Mouse (Mus musculus) lung, adult 2 months (tissue): ENCODE measurements around the gene Sumo1. TPM values are rescaled to one million over a fixed set of nuclear protein-coding genes. Genes with fewer than 3 reads are reported as not detected.
A peak's percentile ranks its signal among the peaks of the same experiment; 100 is the strongest.

Source experiments
- DNase-seq: peaks from one replicate; pipeline ENCODE4 v3.0.0; 2022
- H3K4me1 ChIP-seq: fragments of 200-500 bp; 2 replicates; pipeline ENCODE4 v1.6.1; 2011; ENCODE audit warnings: low read length; ENCODE audit not compliant: control insufficient read depth, insufficient read depth
- H3K4me3 ChIP-seq: fragments of 200-500 bp; replicated peaks from 2 replicates; pipeline ENCODE3; 2011; ENCODE audit warnings: low read depth, mild to moderate bottlenecking, control low read depth, low read length; ENCODE audit errors: extremely low read depth
- CTCF ChIP-seq: fragments of 200-500 bp; IDR thresholded peaks from 2 replicates; pipeline ENCODE4 v1.5.1; 2011; ENCODE audit warnings: mild to moderate bottlenecking, low read length, control low read depth; ENCODE audit not compliant: insufficient read depth
- POLR2A ChIP-seq: fragments of 200-500 bp; IDR thresholded peaks from 2 replicates; pipeline ENCODE4 v1.6.1; 2011; ENCODE audit warnings: low read depth, mild to moderate bottlenecking, control low read depth, low read length, borderline replicate concordance; ENCODE audit errors: extremely low read depth
- WGBS: fragments of 180-500 bp; shearing (Covaris S2); methylation state at CpG from one replicate; pipeline ENCODE4 v1.1.7; 2018; 5-methylcytosine and 5-hydroxymethylcytosine counted together
- polyA plus RNA-seq: library from polyadenylated mRNA; depleted of rRNA; stranded (reverse); fragments of >200 nt; gene quantifications from 2 replicates; pipeline ENCODE4 v1.2.3, GENCODE M21; 2012

Sumo1 gene
- polyA plus RNA-seq, 1 experiment = 16.2 TPM

DNA sequence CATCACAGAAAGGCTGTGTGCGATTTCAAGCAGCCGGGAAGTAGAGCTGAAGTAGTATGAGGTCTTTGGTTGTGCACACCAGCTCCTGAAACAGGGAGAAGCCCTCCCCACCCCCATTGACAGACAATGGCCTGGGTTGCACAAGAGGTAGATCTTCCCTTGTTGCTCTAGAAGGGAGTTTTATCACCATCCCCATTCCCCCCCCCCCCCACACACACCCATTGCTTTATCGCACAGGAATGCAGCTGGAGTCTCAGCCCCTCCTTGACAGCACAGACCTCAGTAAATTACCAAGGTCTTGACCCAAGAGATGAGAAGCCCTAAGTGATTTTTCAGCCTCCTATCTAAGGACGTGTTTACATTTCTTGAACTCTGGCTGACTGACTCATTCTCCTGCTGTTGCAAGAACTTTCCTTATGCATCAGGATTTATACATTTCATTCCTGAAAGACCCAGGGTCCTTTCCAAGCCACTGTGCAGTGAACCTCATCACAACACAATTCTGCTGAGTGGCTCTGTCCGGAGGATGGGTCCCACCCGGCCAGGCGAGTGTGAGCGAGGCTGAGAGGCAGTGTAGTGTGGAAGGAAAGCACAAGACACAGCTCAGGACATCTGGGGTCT lies 90.4 kb downstream of the Sumo1 start:
- TF ChIP-seq CTCF (no peak), POLR2A (no peak)
- Histone ChIP-seq H3K4me3 (no peak overlapping the region), H3K4me1 (0 out of 2 replicates have a peak, but pooled peaks cover 2% of the 10 kb centered on the region)
- WGBS = 34% methylated on average over 8 of the region's 8 CpGs
- peak; percentile 17 for DNase-seq

DNA sequence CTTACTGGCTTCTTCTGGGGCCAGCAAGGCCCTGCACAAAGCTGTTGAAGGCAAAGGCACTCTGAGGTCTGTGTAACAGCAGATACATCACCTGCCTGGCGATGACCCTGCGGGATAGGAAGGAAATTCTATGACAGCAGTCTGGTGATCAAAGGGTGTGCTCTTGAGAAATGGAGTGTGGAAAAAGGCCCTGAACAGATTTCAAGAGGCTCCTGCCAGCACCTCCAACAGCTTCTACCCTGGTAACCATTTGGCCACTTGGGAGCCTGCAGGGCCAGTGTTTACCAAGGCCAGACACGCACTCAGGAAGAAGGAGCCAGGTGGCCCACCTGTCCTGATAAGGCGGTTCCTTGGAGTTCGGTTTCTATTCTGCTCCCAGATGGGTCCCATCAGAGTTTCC lies 91.3 kb downstream of the Sumo1 start:
- TF ChIP-seq CTCF = no peak
- TF ChIP-seq POLR2A = no peak
- WGBS = 34% methylated on average over 5 of the region's 5 CpGs
- no peak overlapping the region for H3K4me3 ChIP-seq
- peak; percentile 17 for DNase-seq
- H3K4me1 ChIP-seq = 0 out of 2 replicates have a peak, but pooled peaks cover 2% of the 10 kb centered on the region

DNA sequence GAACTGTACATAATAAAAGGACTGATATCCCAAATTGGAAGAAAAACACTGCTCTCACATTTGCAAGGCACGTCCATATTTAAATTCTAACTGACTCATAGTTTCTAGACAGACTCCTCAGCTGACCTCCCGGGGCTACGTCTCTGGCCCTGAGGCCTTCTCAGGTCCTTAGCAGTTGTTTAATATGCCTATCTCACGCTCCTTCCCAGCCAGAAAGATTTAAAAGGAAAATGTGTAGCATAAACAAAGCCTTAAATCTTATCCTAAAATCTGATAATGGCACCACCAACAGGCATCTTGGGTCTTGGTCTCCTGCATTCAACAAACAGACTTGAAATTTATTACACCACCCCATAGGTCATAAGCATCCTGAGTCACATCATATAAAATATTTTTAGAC lies 91.9 kb downstream of the Sumo1 start:
- Histone ChIP-seq H3K4me3 (no peak overlapping the region), H3K4me1 (0 out of 2 replicates have a peak, but pooled peaks cover 2% of the 10 kb centered on the region)
- WGBS = 61% methylated on average over 4 of the region's 4 CpGs
- DNase-seq = no peak
- TF ChIP-seq CTCF (no peak), POLR2A (no peak)

DNA sequence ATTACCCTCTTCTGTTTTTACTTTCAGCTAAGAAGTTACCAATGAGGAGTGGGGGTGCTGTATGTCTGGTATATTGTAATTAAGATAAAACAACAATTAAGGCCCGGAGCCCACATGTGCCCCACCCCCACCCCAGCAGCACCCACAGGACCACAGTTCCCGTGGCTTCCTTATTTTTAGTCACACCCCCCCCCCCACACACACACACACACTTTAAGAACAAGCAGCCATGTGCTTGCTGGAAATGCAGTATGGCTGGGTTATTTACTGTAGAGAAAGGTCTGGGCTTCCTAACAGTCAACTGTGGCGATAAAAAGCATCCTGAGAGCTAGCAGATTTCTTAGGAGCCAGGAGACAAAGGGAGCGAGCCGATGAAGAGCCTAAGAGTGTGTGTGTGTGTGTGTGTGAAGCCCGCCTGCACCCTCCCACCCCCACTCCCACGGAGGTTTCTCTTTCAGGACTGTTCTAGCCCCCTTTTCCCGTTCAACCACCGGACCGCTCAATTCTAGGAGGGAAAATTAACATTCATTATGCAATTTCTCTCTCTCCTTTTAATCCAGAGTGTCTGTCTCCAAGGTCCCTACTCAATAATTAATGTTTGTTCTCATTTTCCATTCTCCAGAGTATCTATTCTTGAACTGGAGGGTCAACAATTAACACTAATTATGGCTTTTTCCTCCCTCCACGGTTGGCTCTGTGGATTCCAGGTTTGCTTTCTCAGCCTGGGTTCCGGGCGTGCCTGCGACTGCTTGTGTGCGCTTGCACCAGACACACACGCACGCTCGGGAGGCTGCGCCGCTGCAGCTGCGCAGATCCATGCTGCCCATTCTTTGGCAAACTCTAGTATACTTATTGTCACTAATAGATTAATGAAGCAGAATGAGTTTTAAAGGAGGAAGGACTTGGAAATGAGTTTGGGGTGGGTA lies 96.1 kb downstream of the Sumo1 start:
- no peak for DNase-seq
- no peak for TF ChIP-seq POLR2A
- TF ChIP-seq CTCF = no peak
- Histone ChIP-seq H3K4me1 (no peaks in the 10 kb centered on the region), H3K4me3 (no peak overlapping the region)
- 50% methylated on average over 21 of the region's 21 CpGs for WGBS

DNA sequence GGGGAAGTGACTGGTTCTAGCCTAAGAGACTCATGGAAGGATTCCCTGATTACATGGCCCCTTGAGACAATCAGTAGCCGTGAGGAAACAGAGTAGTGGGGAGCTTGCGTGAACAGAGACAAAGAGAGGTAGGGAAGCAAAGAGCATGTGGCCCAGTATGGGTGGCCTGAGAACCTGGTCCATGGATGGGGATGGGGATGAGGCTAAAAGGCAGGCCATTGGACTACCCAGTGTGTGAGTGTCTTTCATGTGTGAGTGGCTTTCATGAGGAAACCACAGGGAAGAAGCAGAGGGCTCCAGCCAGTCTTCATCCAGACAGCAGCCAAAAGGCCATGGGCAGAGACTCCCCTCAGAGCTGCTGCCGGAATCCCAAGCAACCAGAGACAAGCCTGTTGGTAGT lies 96.8 kb downstream of the Sumo1 start:
- H3K4me1 ChIP-seq = no peaks in the 10 kb centered on the region
- 92% methylated on average over 3 of the region's 3 CpGs for WGBS
- no peak overlapping the region for H3K4me3 ChIP-seq
- TF ChIP-seq CTCF = no peak
- no peak for TF ChIP-seq POLR2A
- no peak for DNase-seq

DNA sequence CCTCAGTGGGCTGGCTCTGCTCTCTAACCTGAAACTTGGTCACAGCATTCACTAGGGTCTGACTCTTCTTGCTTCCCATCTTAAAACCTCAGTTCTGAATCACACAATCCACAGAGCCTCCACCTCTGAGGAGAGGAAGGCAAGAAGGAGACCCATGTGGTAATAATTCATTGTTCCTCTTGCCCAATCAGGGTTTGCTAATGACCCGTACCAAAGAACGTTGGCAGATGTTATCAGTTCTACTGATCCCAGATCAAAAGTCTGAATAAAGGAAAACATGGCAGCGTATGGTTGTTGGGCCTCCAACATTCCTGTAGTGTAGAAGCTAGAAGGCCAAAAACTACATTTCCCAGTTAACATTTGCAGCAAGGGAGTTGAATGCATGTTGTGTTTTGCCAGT lies 99.1 kb downstream of the Sumo1 start:
- TF ChIP-seq POLR2A (no peak), CTCF (no peak)
- DNase-seq = no peak
- WGBS = 77% methylated on average over 3 of the region's 3 CpGs
- Histone ChIP-seq H3K4me1 (no peaks in the 10 kb centered on the region), H3K4me3 (no peak overlapping the region)

DNA sequence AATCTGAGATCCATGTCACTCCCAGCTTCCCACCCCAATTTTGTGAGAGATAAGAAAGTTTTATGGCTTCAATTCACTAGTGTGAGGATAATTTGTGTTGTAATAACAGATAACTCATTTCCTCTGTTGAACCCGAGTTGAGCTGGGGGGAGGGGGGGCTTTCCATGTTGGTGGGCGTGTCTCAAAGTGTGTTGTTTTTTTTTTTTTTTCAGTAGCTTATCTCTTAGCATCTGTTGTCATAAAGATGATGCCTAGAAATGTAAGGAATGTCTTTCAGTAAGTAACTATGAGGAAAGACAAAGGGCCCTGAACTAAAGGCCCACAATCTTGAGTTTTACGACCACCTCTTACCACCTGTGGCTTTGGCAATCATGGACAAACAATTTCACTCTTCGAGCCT lies 99.9 kb downstream of the Sumo1 start:
- no peak for DNase-seq
- 54% methylated on average over 4 of the region's 4 CpGs for WGBS
- no peak overlapping the region for H3K4me3 ChIP-seq
- TF ChIP-seq CTCF (no peak), POLR2A (no peak)
- H3K4me1 ChIP-seq = no peaks in the 10 kb centered on the region

DNA sequence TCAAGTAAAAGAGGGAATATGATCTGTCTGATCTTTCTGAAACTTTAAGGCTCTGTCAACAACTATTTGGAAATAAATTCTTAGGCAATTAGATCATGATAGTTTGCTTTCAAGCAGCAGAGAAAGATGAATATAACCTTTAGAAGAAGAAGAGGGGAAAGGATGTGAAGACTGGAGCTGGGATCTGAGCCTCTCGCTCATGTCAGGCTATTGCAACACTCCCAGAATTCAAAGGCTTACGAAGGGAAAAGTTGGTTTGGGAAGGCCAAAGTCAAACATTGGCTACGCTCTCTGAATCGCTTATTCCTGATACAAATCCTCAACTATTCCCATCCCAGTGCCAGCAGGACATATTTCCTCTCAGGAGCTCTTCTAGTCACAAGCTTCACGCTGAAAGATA lies 101.3 kb downstream of the Sumo1 start:
- Histone ChIP-seq H3K4me1 (no peaks in the 10 kb centered on the region), H3K4me3 (no peak overlapping the region)
- WGBS = 76% methylated on average over 5 of the region's 5 CpGs
- DNase-seq = no peak
- TF ChIP-seq CTCF = no peak
- TF ChIP-seq POLR2A = no peak

DNA sequence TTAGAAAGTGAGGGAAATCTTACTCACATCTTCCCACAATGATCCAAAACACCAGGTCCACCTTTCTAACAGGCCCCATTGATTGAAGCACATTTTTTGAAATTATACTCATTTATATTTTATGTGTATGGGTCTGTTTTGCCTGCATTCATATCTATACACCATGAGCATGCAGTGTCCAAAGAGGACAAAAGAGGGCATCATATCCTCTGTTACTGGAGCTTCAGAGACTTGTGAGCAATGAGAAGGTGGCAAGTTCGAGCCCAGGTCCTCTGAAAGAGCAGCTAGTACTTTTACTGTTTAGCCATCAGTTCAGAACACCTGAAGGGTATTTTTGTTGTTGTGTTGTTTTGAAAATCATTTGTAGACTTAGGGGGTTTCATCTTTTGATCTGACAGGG lies 102.4 kb downstream of the Sumo1 start:
- Histone ChIP-seq H3K4me1 (no peaks in the 10 kb centered on the region), H3K4me3 (no peak overlapping the region)
- 92% methylated on average over 1 of the region's 1 CpGs for WGBS
- TF ChIP-seq POLR2A = no peak
- TF ChIP-seq CTCF = no peak
- no peak for DNase-seq
